Mouse (Mus musculus) heart, postnatal 0 days (tissue): ENCODE measurements at regions not wholly inside any gene's neighbourhood (a gene's known extent, or its start where the extent isn't known, plus 50 kb on each side); places are given as distances from the start of the nearest gene placed in this dataset.

Experiments used
- ATAC-seq: fragments of 200-750 bp; cut with Nextera tagmentation; 2 replicates; pipeline ENCODE4 v1.8.0; 2017; ENCODE audit warnings: low read depth, moderate number of reproducible peaks, moderate library complexity; ENCODE audit not compliant: insufficient read depth
- DNase-seq: peaks from one replicate; pipeline ENCODE4 v3.0.0-alpha.2; 2016; ENCODE audit warnings: low spot score
- H3K27ac ChIP-seq: fragments of 300-500 bp; sonication (generic); 2 replicates; pipeline ENCODE4 v1.5.1; 2014; ENCODE audit warnings: low read depth, mild to moderate bottlenecking
- H3K27me3 ChIP-seq: fragments of 300-500 bp; sonication (generic); 2 replicates; pipeline ENCODE4 v1.6.1; 2014; ENCODE audit warnings: low read length, mixed read lengths; ENCODE audit not compliant: control insufficient read depth, insufficient read depth
- H3K36me3 ChIP-seq: fragments of 300-500 bp; sonication (generic); replicated peaks from 2 replicates; pipeline ENCODE4 v1.6.1; 2014; ENCODE audit warnings: low read length, mixed read lengths; ENCODE audit not compliant: control insufficient read depth, insufficient read depth
- H3K4me1 ChIP-seq: fragments of 300-500 bp; sonication (generic); 2 replicates; pipeline ENCODE4 v1.6.1; 2014; ENCODE audit warnings: antibody characterized with exemption; ENCODE audit not compliant: control insufficient read depth, insufficient read depth
- H3K4me2 ChIP-seq: fragments of 300-500 bp; sonication (generic); 2 replicates; pipeline ENCODE4 v1.6.1; 2014; ENCODE audit warnings: low read depth, mild to moderate bottlenecking, low read length, moderate library complexity
- H3K4me3 ChIP-seq: fragments of 300-500 bp; sonication (generic); 2 replicates; pipeline ENCODE4 v1.5.1; 2014; ENCODE audit warnings: low read depth, low read length
- H3K9ac ChIP-seq: fragments of 300-500 bp; sonication (generic); replicated peaks from 2 replicates; pipeline ENCODE4 v1.6.1; 2014; ENCODE audit warnings: low read depth, low read length, mixed read lengths
- H3K9me3 ChIP-seq: fragments of 300-500 bp; sonication (generic); replicated peaks from 2 replicates; pipeline ENCODE4 v1.6.1; 2016; ENCODE audit warnings: low read length; ENCODE audit not compliant: control insufficient read depth
- CTCF ChIP-seq: IDR thresholded peaks from 2 replicates; pipeline ENCODE4 v1.5.1; 2016; ENCODE audit warnings: antibody characterized with exemption, control low read depth, low read depth
- EP300 ChIP-seq: IDR thresholded peaks from 2 replicates; pipeline ENCODE4 v1.6.1; 2016; ENCODE audit warnings: antibody characterized with exemption, low read depth
- WGBS: fragments of 180-500 bp; shearing (Covaris S2); extraction: QIAGEN DNeasy Blood & Tissue Kit; methylation state at CpG from one replicate; pipeline ENCODE4 v1.1.7; 2014; 5-methylcytosine and 5-hydroxymethylcytosine counted together

- no peak overlapping the region for H3K27ac ChIP-seq
- H3K4me2 ChIP-seq, result no peak overlapping the region
- ATAC-seq, result no peak
- no peaks in the 10 kb centered on the region for H3K9me3 ChIP-seq
- no peaks in the 10 kb centered on the region for H3K36me3 ChIP-seq
- H3K4me1 ChIP-seq, result no peaks in the 10 kb centered on the region
- TF ChIP-seq CTCF, result no peak
- TF ChIP-seq EP300, result no peak
- 76% methylated on average over 6 of the region's 6 CpGs for WGBS
- H3K4me3 ChIP-seq, result no peak overlapping the region
- no peaks in the 10 kb centered on the region for H3K27me3 ChIP-seq
- no peak overlapping the region for H3K9ac ChIP-seq
- DNase-seq, result no peak
These were observed 911.7 kb upstream of the Map3k7 start for GRCm38 (mm10) chr4:31052077-31052677.

GRCm38 (mm10) chr4:31076236-31076635 lies 887.7 kb upstream of the Map3k7 start:
- 77% methylated on average over 3 of the region's 3 CpGs for WGBS
- no peak overlapping the region for H3K27ac ChIP-seq
- no peak for DNase-seq

GRCm38 (mm10) chr4:31121586-31121985 lies 842.3 kb upstream of the Map3k7 start:
- no peak overlapping the region for H3K4me2 ChIP-seq
- DNase-seq, result no peak
- H3K27ac ChIP-seq, result no peak overlapping the region
- WGBS, result 54% methylated on average over 8 of the region's 8 CpGs
- no peak for ATAC-seq
- no peaks in the 10 kb centered on the region for H3K9me3 ChIP-seq
- H3K27me3 ChIP-seq, result no peaks in the 10 kb centered on the region
- H3K36me3 ChIP-seq, result no peaks in the 10 kb centered on the region
- no peaks in the 10 kb centered on the region for H3K4me1 ChIP-seq
- no peak overlapping the region for H3K9ac ChIP-seq
- no peak for TF ChIP-seq CTCF
- TF ChIP-seq EP300, result no peak
- H3K4me3 ChIP-seq, result no peak overlapping the region

More at GRCm38 (mm10) chr4:31076236-31076635, 887.7 kb upstream of the Map3k7 start:
- no peaks in the 10 kb centered on the region for H3K27me3 ChIP-seq
- no peak overlapping the region for H3K4me2 ChIP-seq
- no peak for ATAC-seq
- no peak overlapping the region for H3K9ac ChIP-seq
- H3K36me3 ChIP-seq, result no peaks in the 10 kb centered on the region
- no peaks in the 10 kb centered on the region for H3K4me1 ChIP-seq
- TF ChIP-seq EP300 (no peak), CTCF (no peak)
- H3K4me3 ChIP-seq, result no peak overlapping the region
- H3K9me3 ChIP-seq, result no peaks in the 10 kb centered on the region

- Histone ChIP-seq H3K9ac (no peak overlapping the region), H3K9me3 (no peaks in the 10 kb centered on the region), H3K27me3 (no peaks in the 10 kb centered on the region), H3K36me3 (no peaks in the 10 kb centered on the region), H3K4me1 (no peaks in the 10 kb centered on the region), H3K4me3 (no peak overlapping the region), H3K4me2 (no peak overlapping the region), H3K27ac (no peak overlapping the region)
- DNase-seq (no peak), ATAC-seq (no peak)
- TF ChIP-seq CTCF (no peak), EP300 (no peak)
- 63% methylated on average over 1 of the region's 1 CpGs for WGBS
These were observed 820.7 kb upstream of the Map3k7 start for GRCm38 (mm10) chr4:31143166-31143565.

GRCm38 (mm10) chr4:31167431-31167830 lies 796.5 kb upstream of the Map3k7 start:
- WGBS, result 85% methylated on average over 4 of the region's 4 CpGs
- no peak overlapping the region for H3K27ac ChIP-seq
- H3K9me3 ChIP-seq, result no peaks in the 10 kb centered on the region
- no peak overlapping the region for H3K9ac ChIP-seq
- no peaks in the 10 kb centered on the region for H3K27me3 ChIP-seq
- no peak overlapping the region for H3K4me3 ChIP-seq
- TF ChIP-seq EP300 (no peak), CTCF (no peak)
- DNase-seq (no peak), ATAC-seq (no peak)
- H3K4me1 ChIP-seq, result no peaks in the 10 kb centered on the region
- no peaks in the 10 kb centered on the region for H3K36me3 ChIP-seq
- H3K4me2 ChIP-seq, result no peak overlapping the region

GRCm38 (mm10) chr4:31168357-31168756 lies 795.5 kb upstream of the Map3k7 start:
- H3K9me3 ChIP-seq, result no peaks in the 10 kb centered on the region
- 67% methylated on average over 4 of the region's 4 CpGs for WGBS
- H3K4me2 ChIP-seq, result no peak overlapping the region
- H3K9ac ChIP-seq, result no peak overlapping the region
- no peak overlapping the region for H3K27ac ChIP-seq
- no peaks in the 10 kb centered on the region for H3K27me3 ChIP-seq
- H3K4me3 ChIP-seq, result no peak overlapping the region
- H3K36me3 ChIP-seq, result no peaks in the 10 kb centered on the region
- ATAC-seq (no peak), DNase-seq (no peak)
- H3K4me1 ChIP-seq, result no peaks in the 10 kb centered on the region
- TF ChIP-seq EP300 (no peak), CTCF (no peak)
